Mouse (Mus musculus): ENCODE results near the gene Tyms.
A peak's percentile ranks its signal among the peaks of the same experiment; 100 is the strongest.

Tyms gene

DNA sequence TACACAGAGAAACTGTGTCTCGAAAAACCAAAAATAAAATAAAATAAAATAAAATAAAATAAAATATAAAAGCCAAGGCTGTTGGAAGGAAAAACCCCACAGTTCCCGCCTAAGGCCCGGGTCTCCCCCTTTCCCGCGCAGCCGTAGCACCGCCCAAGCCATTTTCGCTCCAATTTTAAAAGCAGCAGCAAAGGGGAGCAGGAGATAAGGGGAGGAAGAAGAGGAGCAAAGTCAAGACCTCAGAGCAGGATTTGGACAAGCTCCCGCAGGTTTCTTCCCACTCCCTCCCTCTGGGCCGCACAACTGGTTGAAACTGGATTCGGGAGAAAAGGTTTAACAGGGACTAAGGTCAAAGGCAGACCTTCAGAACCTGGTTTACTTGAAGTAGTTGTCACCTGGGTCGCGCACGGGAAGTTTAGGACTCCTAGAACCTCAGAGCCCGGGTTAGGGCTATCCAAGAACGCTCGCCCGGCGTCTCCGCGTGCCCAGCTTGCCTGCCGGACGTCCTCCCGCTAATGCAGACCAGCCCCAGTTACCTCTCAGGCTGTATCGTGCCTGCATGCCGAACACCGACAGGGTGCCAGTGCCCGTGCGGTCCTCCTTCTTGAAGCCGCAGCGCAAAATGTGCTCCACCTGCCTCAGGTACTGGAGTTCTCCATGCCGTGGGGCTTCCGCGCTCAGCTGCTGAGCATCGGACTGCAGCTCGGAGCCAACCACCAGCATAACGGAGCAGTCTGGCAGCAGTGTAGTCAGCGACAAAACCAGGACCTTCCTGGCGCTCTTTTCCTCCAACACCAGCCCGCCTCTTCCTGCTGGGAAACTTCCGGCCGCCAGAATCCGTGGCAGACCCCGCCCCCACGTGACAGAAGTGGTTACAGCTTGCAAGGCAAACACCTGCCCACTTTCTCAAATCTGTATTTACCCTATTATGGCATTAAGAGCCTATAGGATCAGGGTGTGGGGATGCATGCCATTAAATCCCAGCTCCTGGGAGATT, at the start of gene Tyms:
Gene Tyms (minus strand): TSS at position 793 of the 997 bp plus-strand sequence.
- peak; percentile 46 for DNase-seq (ENCODE audit: low spot score)

GRCm38 (mm10) chr5:30122481-30122880, 49.1 kb upstream of the Tyms start:
- no peak for DNase-seq (ENCODE audit: low spot score)

GRCm38 (mm10) chr5:30120106-30120505, 46.7 kb upstream of the Tyms start:
- no peak for DNase-seq (ENCODE audit: low spot score)

DNA sequence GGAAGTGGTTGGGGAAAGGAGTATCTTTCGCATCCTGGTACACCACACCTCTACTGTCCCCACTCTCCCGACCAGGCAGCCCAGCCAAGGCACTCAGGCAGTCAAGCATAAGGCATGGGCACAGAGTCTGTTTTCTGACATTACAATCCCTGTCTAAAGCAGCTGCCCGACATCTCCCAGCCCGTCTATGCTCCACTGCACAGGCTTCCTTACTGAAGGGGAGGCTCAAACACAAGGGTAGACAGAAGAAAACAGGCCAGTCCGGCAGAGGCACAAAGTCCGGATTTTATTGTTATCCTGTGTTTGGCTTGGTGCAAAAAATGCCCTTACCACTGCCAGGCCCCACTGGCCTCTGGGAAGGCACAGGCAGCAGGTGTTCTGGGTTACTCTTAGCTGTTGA, 45.7 kb upstream of the Tyms start:
- DNase-seq (ENCODE audit: low spot score), result no peak

GRCm38 (mm10) chr5:30118018-30118417, 44.6 kb upstream of the Tyms start:
- DNase-seq (ENCODE audit: low spot score), result no peak

GRCm38 (mm10) chr5:30115718-30116117, 42.3 kb upstream of the Tyms start:
- no peak for DNase-seq (ENCODE audit: low spot score)

DNA sequence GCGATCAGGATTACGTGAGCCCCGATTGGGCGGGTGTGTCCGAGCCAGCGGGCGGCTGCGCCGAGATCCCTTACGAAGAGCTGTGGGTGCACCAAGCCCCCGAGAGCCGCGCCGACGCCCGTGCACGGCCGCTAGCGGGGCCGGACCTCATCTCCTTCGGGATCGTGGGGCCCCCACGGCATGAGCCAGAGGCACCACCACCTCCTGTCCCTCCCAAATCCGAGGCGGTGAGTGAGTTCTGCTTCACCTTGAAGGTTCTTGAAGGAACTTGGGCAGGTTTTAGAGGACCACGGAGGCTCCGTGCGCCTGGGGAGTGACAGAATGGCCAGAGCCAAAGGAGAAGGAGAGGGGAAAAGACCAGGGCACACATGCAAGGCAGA, 41.3 kb upstream of the Tyms start:
- DNase-seq (ENCODE audit: low spot score), result no peak

- DNase-seq (ENCODE audit: low spot score), result peak; percentile 45
Measured at GRCm38 (mm10) chr5:30113881-30114760, 40.7 kb upstream of the Tyms start.

DNA sequence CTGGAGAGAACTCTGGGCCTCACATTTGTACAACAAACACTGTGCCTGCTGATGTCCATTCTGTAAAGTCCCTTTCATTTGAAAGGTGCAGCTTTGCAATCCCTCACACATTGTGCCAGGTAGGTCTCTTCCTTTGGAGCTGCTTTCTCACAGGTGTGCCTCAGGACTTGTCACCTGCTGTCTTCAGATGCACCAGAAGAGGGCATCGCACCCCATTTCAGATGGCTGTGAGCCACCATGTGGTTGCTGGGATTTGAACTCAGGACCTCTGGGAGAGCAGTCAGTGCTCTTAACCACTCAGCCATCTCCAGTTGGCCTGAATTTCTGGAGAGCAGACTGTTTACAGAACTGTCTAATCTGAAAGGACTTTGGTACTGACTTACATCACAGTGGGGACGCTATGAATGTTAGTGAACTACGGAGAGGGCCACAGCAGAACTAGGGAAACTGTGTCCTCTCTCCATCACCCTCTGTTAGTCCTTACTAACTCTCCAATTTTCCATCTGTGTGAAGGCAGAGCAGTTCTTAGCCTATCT, 39.2 kb upstream of the Tyms start:
- DNase-seq (ENCODE audit: low spot score), result no peak

- no peak for DNase-seq (ENCODE audit: low spot score)
Measured at GRCm38 (mm10) chr5:30111771-30112170, 38.4 kb upstream of the Tyms start.

GRCm38 (mm10) chr5:30111126-30111525, 37.7 kb upstream of the Tyms start:
- no peak for DNase-seq (ENCODE audit: low spot score)

DNA sequence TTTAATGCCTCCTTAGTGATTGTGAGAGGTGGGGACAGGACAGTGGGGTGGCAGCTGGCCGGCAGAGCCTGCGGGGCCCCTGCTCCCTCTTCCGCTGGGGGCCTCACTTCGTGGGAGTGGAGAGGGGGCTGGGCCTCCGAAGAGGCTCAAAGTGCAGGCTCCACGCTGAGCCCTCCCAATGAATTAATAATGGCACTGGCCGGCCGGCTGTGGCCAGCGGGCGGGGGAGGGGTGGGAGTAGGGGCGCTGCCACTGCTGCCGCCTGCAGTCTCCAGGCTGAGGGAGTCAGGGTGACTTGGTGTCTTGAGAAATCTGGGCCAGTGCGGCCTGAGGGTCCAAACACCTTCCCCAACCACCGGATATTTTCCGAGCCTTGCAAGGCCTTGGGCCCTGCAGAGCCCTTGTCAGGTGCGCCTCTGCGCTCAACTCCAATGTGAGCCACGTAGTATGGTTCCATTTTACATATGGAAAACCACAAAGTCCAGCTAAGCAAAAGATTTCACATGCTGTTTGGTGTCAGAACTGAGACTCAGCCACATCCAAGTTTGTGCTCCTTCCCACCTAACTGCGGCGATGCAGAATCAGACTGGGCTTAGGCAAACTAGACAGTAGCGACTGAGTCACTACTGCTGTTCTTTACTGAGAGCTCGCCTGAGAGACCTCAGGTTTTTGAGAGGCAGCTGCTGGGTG, 37.1 kb upstream of the Tyms start:
- DNase-seq (ENCODE audit: low spot score), result no peak

GRCm38 (mm10) chr5:30109899-30110298, 36.5 kb upstream of the Tyms start:
- no peak for DNase-seq (ENCODE audit: low spot score)

- no peak for DNase-seq (ENCODE audit: low spot score)
Measured at GRCm38 (mm10) chr5:30108233-30108632, 34.8 kb upstream of the Tyms start.

DNA sequence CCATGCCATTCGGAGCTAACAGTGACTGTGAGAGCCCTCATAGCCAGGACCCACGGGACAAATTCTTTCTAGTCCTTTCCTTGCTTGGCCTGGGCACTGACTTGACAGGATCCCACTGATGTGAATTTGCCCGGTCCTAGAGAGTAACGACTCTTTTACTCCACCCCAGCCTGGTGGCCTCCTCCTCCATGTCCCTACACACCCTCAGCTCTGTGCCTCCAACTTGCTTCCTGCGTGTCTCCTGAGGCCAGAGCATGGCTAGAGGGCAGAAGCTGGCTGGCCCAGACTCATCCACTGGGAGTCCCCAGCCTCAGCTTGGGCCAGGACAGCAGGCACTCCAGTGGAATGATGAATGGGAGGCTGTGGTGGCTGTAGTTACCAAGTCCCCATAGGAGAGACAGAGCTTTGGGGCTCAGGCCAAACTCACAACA, 34.2 kb upstream of the Tyms start:
- no peak for DNase-seq (ENCODE audit: low spot score)

DNA sequence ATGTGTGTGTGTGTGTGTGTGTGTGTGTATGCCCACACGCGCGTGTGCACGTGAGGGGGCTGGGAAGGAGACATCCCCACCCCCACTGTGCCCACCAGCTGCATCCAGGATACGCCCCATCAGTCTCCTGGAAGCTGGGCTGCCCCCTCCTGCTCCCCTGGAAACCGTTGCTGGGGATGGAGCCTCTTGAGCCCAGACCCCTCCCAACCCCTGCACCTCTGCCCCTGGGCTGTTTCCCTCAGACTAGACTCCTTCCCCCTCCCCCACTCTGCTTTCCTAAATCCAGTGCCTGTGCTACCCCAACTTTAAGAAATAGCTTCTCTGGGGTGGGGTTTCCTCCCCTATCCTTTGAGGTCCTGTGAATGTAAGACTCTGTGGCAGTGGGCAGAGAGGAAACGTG, 33.8 kb upstream of the Tyms start:
- DNase-seq (ENCODE audit: low spot score), result no peak

DNA sequence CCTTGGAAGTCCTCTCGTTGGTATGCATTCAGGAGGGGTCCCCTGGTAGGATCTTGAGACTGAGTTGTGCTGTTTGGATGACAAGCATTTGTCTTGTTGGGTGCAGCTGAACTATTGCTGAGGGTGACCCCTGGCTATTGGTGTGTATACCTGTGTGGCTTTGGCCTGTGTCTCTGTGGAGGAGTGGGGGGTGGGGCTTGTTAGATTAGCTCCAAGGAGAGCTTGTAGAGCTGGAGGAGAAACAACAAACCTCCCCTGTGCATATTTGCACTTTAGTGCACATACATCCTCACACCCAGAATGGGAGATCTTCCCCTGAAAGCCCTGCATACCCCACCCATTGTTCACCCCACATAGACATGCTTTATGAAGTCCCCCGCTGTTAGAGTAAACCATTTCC, 33.3 kb upstream of the Tyms start:
- DNase-seq (ENCODE audit: low spot score), result no peak

DNA sequence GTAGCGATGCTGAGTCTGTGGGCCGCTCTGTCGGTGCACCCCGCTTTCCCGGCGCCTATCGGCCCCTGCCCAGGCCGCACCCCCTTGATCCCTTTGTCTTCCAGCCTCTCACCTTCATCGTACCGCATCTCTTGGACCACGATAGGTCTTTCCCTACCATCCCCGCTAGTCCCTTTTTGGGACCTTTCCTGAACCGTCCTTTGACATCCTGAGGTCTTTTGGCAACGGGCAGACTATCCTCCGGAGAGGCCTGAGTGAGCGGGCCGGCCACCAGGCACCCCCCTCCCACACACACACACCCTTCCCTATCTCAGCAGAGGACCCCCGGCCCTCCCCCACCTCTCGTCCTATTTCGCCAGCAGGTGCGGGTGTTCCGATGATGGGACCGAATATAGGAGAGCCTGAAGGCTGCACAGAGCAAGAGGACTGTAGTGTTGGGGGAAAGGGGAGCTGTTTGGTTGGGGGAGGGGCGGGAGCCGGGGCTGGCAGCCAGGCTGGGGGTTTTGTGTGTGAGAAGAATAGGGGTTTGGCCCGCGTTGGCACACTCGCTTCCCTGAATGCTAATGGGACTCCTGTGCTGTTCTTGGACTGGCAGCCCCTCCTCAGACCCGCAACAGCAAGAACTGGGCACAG, 32.4 kb upstream of the Tyms start, which contains the start of gene 3110082J24Rik:
Gene 3110082J24Rik (minus strand): TSS at position 419 of the 633 bp plus-strand sequence.
- DNase-seq (ENCODE audit: low spot score), result no peak

DNA sequence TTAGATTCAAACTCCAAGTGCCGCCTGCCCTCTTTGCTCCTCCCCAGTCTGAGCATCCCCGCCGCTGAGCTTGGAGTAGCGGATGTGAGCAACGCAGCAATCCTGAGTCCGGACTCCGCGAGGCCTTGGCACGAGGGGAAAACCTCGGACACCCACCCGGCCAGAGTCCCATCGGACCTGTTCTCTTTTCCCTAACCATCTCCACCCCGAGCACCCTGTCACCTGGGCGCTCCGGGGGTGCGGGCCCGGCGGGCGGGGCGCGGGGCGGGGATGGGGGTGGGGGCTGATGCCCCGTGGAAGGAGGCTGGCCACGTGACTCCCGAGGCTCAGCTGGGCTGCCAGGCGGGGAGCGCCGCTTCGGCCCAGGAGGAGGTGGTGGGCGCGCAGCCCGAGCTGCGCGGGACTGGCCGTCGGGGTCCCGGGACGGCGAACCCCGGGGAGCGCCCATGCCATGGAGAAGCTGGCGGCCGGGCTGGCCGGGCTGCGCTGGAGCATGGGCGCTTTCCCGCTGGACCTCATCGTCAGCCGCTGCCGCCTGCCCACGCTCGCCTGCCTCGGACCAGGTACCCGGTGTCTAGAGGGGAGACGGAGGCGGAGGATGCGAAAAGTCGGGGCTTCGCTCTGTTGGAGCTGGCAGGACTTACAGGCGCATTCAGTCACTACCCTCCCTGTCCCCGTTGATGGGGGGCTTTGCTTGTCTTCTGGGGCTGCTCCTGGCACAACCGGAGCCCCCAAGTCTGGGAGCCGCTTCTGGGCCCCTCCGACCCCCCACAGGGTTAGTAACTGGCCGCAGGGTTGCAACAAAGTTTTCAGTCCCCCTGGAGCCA, 31.6 kb upstream of the Tyms start, which contains the start of gene Garem2:
Gene Garem2 (plus strand): TSS at position 321 of the 827 bp plus-strand sequence.
- DNase-seq (ENCODE audit: low spot score), result no peak

DNA sequence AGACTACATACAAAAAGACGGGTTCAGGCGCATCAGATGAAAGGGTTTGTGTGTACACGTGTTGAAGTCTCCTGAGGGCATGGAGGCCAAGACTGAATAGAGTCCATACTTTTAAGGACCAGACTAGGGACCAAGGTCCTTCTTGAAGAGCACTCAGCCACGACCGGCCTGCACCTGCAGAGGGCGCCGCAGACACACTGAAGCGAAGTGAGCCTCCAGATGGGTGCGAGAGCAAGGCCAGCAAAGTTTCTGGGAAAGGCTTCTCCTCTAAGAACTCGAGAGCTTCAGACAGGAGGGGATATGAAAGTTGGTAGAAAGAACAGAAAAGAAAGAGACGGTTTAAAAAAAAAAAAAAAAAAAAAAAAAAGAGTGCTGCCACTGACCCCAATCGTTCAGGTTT, 30.9 kb upstream of the Tyms start:
- DNase-seq (ENCODE audit: low spot score), result no peak
